Mouse (Mus musculus) bone marrow macrophage, adult 2 months (primary cell): Measurements from ENCODE around the gene Crip3.

Experiments
- CTCF ChIP-seq: IDR thresholded peaks from 2 replicates; pipeline ENCODE4 v1.5.1; 2012; ENCODE audit warnings: low read depth, mild to moderate bottlenecking, low read length, moderate library complexity
- POLR2A ChIP-seq: IDR thresholded peaks from 2 replicates; pipeline ENCODE4 v1.6.1; 2012; ENCODE audit warnings: mild to moderate bottlenecking, low read depth, low read length, borderline replicate concordance

DNA sequence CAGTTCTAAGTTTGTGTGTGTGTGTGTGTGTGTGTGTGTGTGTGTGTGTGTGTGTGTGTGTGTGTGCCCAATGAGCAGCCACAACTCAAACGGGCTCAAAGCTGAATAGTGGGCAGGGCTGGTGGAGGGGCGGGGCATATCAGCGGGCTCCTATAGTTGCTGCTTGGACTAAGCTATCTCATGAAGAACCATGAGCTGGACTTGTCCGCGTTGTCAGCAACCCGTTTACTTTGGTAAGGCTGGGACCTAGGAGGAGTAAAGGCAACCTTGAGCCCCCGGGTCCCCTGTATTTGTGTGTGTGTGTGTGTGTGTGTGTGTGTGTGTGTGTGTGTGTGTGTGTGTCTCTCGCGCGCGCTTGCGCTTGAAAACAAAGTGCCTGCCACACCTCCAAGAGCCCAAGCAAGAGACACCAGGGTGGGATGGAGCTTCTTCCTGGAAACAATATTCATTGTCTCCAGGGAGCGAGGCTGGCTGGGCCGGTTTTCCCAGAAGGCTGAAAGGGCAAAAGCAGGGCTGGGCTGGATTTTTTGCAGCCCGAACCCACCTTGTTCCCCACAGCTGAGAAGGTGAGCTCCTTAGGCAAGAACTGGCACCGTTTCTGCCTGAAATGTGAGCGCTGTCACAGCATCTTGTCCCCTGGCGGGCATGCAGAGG, at the start of gene Crip3:
- TF ChIP-seq POLR2A (no peak), CTCF (no peak)
